Mouse (Mus musculus): ENCODE results near the gene Morc4. TPM values are rescaled to one million over a fixed set of nuclear protein-coding genes. Genes with fewer than 3 reads are reported as not detected.

Morc4 gene
- total RNA-seq (2017): 3.1 and 3.7 TPM in 2 replicates

- ATAC-seq (replicated peaks; ENCODE audit: low read depth, poor library complexity, severe bottlenecking): peak; percentile 79
These were observed at the start of gene Morc4 for GRCm38 (mm10) chrX:139870938-139871791. Gene Morc4, minus strand, starts transcription at chrX:139871677.

DNA sequence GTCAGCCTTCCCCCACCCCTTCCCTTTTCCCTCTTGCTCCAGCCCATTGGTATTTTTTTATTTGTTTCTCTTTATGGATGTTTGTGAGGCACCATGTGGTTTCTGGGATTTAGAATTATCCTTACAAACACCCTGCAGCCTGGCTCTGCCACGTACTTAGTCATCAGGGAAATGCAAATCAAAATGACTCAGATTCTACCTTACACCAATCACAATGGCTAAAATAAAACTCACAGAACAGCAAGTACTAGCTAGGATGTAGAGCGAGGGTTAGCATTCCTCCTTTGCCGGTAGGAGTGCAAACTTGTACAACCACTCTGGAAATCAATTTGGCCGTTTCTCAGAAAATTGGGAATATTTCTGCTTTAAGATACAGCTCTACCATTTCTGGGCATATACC, 49.1 kb upstream of the Morc4 start:
- ATAC-seq (replicated peaks; ENCODE audit: low read depth, poor library complexity, severe bottlenecking): no peak

DNA sequence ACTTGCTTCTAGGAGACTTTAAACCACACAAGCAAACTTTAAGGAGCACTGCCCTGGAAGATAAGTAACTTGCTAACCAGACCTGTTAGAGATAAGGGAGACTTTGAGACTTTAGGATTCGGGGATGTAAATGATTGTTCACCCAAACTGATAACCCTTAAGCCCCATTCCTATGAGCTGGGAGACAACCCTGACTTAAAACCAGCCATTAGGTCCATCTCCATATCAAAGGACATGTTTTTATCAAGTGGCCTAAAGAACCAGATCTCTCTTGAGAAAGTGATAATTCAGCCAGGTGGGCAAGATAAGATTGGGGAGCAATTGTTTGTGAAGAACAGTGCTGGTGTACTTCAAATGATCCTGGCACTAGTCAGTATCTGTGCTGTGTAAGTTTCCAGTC, 19.9 kb upstream of the Morc4 start:
- ATAC-seq (replicated peaks; ENCODE audit: low read depth, poor library complexity, severe bottlenecking): no peak

GRCm38 (mm10) chrX:139883221-139883620, 11.7 kb upstream of the Morc4 start:
- ATAC-seq (replicated peaks; ENCODE audit: low read depth, poor library complexity, severe bottlenecking): no peak

DNA sequence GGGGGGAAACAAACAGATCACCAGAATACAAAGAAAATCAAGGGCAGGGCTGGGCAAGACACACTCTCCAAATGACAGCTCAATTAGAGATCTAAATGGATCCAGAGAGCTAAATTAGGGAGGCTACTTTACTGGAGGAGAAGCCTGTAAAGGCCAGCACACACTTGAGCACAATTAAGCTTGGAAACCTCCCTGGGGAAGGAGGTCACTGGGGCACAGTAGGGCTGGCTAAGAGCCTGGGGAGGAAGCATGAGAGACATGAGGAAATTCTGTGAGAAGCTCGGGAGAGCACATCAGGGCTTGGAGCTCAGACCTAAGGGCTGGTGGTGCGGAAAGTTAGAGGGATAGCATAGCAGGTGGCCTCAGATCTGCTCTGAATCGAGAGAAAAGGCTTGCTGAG, 6.5 kb upstream of the Morc4 start:
- no peak for ATAC-seq (replicated peaks; ENCODE audit: low read depth, poor library complexity, severe bottlenecking)

GRCm38 (mm10) chrX:139877105-139877504, 5.6 kb upstream of the Morc4 start:
- no peak for ATAC-seq (replicated peaks; ENCODE audit: low read depth, poor library complexity, severe bottlenecking)

DNA sequence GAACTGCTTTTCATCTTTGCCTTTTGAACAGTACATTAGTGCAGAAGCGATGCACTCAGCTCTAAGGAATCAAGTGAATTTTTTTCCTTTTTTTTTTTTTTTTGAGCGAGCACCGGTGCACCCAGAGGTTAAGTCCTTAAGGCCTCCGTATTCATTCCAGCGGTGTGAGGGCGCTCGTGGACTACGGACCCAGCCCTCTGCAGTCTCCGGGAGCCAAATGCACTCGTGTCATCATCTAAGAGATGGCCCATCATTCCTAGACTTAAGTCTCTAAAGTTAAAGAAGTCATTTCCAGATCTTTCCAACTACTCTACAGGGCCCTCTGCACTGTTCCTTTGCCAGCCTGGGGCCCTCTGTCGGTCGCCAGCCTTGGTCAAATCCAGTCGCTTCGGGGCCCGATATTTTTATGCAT, 1.2 kb downstream of the Morc4 start:
- peak; percentile 50; the same call in 1 of the 2 replicates for ATAC-seq (replicated peaks; ENCODE audit: low read depth, poor library complexity, severe bottlenecking)

DNA sequence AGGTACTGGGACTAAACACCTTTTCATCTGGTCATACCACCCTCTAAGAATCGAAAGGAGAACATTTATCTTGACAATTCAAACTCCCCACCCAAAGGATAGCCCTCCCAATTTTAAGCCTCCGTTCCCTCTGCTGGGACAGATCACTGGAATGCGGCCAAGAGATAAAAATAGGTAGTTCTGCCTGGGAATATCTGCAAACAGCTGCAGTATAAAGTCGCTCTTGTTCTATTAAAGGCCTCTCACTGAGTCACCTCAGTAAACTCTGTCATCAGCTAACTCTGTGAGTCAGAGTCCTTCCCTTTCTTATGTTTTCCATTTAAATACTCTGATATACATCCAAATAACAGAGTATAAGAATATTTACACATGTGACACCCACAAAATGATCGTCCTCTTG, 12.1 kb downstream of the Morc4 start:
- ATAC-seq (replicated peaks; ENCODE audit: low read depth, poor library complexity, severe bottlenecking): no peak

DNA sequence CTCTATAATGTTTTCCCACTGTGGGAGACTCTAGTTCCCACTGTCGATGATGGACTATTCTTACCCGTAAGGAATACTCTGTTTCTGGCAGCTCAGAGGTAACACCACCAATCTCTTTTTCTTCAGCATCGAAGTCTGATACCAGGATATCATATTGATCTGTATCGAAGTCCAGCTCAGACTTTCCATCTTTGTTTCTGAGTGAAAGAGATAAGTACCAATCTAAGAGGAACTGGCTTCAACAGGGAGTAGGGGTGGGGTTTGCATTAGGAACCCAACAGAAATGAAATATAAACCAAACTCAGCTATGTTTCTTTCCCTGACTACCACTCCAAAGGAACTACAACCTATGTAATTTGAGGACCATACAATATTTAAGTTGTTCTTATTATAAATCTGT, 16.7 kb downstream of the Morc4 start:
- ATAC-seq (replicated peaks; ENCODE audit: low read depth, poor library complexity, severe bottlenecking): no peak

GRCm38 (mm10) chrX:139841091-139841490, 30.4 kb downstream of the Morc4 start:
- no peak for ATAC-seq (replicated peaks; ENCODE audit: low read depth, poor library complexity, severe bottlenecking)

GRCm38 (mm10) chrX:139839057-139839456, 32.4 kb downstream of the Morc4 start:
- no peak for ATAC-seq (replicated peaks; ENCODE audit: low read depth, poor library complexity, severe bottlenecking)

DNA sequence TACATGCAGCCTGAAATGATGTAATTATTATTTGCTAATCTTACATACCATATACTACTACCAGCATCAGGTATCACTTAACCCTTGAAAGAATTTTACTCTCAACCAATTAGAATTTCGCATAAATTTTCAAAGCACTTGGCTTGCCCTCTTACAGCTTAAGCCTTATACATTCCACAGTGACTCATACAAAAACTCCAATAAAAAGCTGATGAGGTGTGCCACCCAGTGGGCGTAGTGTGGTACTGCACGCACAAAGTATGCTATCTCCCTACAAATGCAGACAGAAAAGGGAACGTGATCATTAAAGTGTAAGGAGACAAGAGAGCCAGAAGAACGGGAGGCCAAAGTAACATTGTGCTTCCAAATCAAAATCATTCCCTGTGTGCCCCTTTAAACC, 39.0 kb downstream of the Morc4 start:
- peak; percentile 98 for ATAC-seq (replicated peaks; ENCODE audit: low read depth, poor library complexity, severe bottlenecking)

- ATAC-seq (replicated peaks; ENCODE audit: low read depth, poor library complexity, severe bottlenecking): no peak
These were observed 42.9 kb downstream of the Morc4 start for GRCm38 (mm10) chrX:139828363-139829092.

DNA sequence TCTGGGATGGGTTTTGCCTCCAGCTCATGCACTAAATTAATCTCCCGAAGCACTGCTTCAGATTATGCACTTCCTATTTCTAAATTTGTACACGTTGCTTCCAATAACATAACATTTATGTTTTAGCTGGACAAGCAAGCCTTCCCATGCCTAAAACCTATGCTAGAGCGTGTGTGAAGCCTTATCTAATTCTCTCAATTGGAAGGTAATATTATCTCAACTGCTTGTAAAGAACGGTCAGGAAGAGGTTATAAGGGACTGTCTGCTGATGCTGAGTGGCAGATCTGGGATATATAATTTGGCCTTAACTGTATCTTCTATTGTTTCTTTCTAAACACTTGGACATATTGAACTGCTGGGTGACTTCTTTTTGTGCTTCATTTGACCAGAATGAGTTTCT, 44.6 kb downstream of the Morc4 start:
- ATAC-seq (replicated peaks; ENCODE audit: low read depth, poor library complexity, severe bottlenecking): no peak

DNA sequence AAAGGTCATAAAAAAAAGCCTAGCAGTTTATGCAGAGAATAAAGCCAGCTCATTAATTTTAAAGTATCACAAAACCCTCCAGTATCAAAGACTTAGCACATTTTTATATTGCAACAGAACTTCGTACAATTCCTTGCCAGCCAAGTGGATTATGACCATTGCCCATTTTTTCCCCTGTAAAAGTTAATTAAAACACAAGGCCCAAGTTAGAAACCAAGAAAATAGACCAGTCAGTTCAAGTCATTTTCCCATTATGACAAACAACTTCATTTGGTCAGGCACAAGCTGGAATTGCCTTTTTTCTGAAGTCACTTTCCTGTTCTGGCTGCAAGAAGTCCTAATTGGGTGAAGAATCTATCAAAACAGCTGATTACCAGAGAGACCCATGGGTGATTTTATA, 46.1 kb downstream of the Morc4 start:
- no peak for ATAC-seq (replicated peaks; ENCODE audit: low read depth, poor library complexity, severe bottlenecking)

- ATAC-seq (replicated peaks; ENCODE audit: low read depth, poor library complexity, severe bottlenecking): no peak
These were observed 56.3 kb downstream of the Morc4 start for GRCm38 (mm10) chrX:139815201-139815600.

DNA sequence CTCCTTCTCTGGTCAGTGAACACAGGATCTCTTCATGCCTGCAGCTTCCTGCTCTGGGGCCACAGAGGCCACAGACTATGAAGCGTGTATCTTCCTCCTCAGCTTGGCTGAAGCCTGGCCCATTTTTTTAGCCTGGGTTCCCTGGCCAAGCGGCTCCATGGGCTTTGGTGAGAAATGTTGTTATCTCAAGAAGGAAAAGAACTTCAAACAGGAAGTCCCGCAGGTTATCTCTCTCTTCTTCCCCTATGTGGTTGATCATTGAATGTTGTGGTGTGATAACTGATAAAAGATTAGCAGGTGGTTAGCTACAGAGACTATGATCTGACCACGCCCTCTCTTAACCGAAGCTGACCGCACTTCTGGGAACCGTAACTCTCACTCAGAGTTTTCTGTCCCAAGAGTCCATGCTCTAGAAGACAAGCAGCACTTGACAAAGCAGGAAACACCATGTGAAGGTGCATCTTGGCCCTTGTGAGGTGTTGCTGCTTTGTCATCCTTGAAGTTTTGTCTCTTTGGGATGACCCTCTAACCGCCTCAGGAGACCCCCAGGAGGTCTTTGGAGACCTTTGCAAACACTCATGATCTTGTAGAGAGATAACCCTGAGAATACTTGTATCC, 57.4 kb downstream of the Morc4 start:
- ATAC-seq (replicated peaks; ENCODE audit: low read depth, poor library complexity, severe bottlenecking): peak; percentile 75

GRCm38 (mm10) chrX:139813299-139814002, 58.0 kb downstream of the Morc4 start:
- ATAC-seq (replicated peaks; ENCODE audit: low read depth, poor library complexity, severe bottlenecking): peak; percentile 43

GRCm38 (mm10) chrX:139812636-139813298, 58.7 kb downstream of the Morc4 start:
- 0 out of 2 replicates have a peak, but pooled peaks have one; percentile 33 for ATAC-seq (replicated peaks; ENCODE audit: low read depth, poor library complexity, severe bottlenecking)

- no peak for ATAC-seq (replicated peaks; ENCODE audit: low read depth, poor library complexity, severe bottlenecking)
These were observed 63.0 kb downstream of the Morc4 start for GRCm38 (mm10) chrX:139808501-139808900.
